Mouse (Mus musculus) megakaryocyte progenitor cell, adult 5-6 weeks (primary cell): ENCODE results near the gene Gm16405. TPM values are rescaled to one million over a fixed set of nuclear protein-coding genes. Genes with fewer than 3 reads are reported as not detected.
"Not testable (repeated sequence)": the region's sequence is repeated elsewhere in the genome, so short reads cannot be mapped to it uniquely, and the experiment has no call there.

Source experiments
- ATAC-seq: replicated peaks from 2 replicates; pipeline ENCODE4 v1.8.0; 2016; ENCODE audit warnings: mild to moderate bottlenecking, moderate TSS enrichment, inconsistent platforms; ENCODE audit not compliant: poor library complexity
- total RNA-seq, 2 experiments: library from RNA; stranded (forward) in 1 of 2; stranded (reverse) in 1 of 2; fragments of 157-497, 149-512 nt in 1 of 2; fragments of 200-1000 nt in 1 of 2; gene quantifications; 2 replicates each; pipeline versions ENCODE4 v1.2.3 to v1.2.4; 2015 to 2017

The Gm16405 gene
- not detected in 2 replicates for total RNA-seq (2015)
- not detected in 2 replicates for total RNA-seq (2017)

- ATAC-seq: not testable (repeated sequence)
Observed at GRCm38 (mm10) chrX:54530908-54531307, at the start of gene Gm16405. Gene Gm16405, plus strand, starts transcription at chrX:54531208.

Other genes with a start within 250 kb of the Gm16405 start
- gene Gm16430, start 91.0 kb downstream of the Gm16405 start, total RNA-seq (2015): not detected in 2 replicates
- not detected in 2 replicates for gene Gm16430, start 91.0 kb downstream of the Gm16405 start, total RNA-seq (2017)